Mouse (Mus musculus) intestine, embryonic 15.5 days (tissue): ENCODE measurements around the gene Rfx4. TPM values are rescaled to one million over a fixed set of nuclear protein-coding genes. Genes with fewer than 3 reads are reported as not detected.

Experiments
- ATAC-seq: fragments of 200-750 bp; cut with Nextera tagmentation; 2 replicates; pipeline ENCODE4 v1.8.0; 2017; ENCODE audit warnings: moderate TSS enrichment, moderate library complexity
- H3K27ac ChIP-seq: fragments of 300-500 bp; sonication (generic); 2 replicates; pipeline ENCODE4 v1.5.1; 2015; ENCODE audit warnings: mild to moderate bottlenecking, inconsistent platforms
- H3K27me3 ChIP-seq: fragments of 300-500 bp; sonication (generic); replicated peaks from 2 replicates; pipeline ENCODE4 v1.6.1; 2015; ENCODE audit warnings: inconsistent platforms
- H3K36me3 ChIP-seq: fragments of 300-500 bp; sonication (generic); 2 replicates; pipeline ENCODE4 v1.6.1; 2015; ENCODE audit warnings: inconsistent platforms
- H3K4me1 ChIP-seq: fragments of 300-500 bp; sonication (generic); replicated peaks from 2 replicates; pipeline ENCODE4 v1.6.1; 2015; ENCODE audit warnings: inconsistent platforms
- H3K4me2 ChIP-seq: fragments of 300-500 bp; sonication (generic); replicated peaks from 2 replicates; pipeline ENCODE4 v1.6.1; 2015; ENCODE audit warnings: mild to moderate bottlenecking, inconsistent platforms
- H3K4me3 ChIP-seq: fragments of 300-500 bp; sonication (generic); replicated peaks from 2 replicates; pipeline ENCODE4 v1.5.1; 2015; ENCODE audit warnings: inconsistent platforms
- H3K9ac ChIP-seq: fragments of 300-500 bp; sonication (generic); 2 replicates; pipeline ENCODE4 v1.6.1; 2015; ENCODE audit warnings: inconsistent platforms
- H3K9me3 ChIP-seq: fragments of 300-500 bp; sonication (generic); 2 replicates; pipeline ENCODE4 v1.6.1; 2016; ENCODE audit warnings: inconsistent platforms
- WGBS: fragments of 180-500 bp; shearing (Covaris S2); methylation state at CpG from one replicate; pipeline ENCODE4 v1.1.7; 2015; 5-methylcytosine and 5-hydroxymethylcytosine counted together
- polyA plus RNA-seq: library from polyadenylated mRNA; unstranded; fragments of >200 nt; fragmentation: Nextera tagmentation; extraction: Ambion mirVana; gene quantifications from 2 replicates; pipeline ENCODE4 v1.2.1, GENCODE M21; 2015

Rfx4 gene
- polyA plus RNA-seq, 1 experiment from 2014 or later = not detected

GRCm38 (mm10) chr10:84823621-84824020 is 67.8 kb downstream of the Rfx4 start:
- Histone ChIP-seq H3K27ac (no peak overlapping the region), H3K4me1 (no peaks in the 10 kb centered on the region), H3K4me3 (no peak overlapping the region), H3K36me3 (no peaks in the 10 kb centered on the region), H3K9me3 (no peaks in the 10 kb centered on the region), H3K27me3 (no peaks in the 10 kb centered on the region), H3K4me2 (no peak overlapping the region), H3K9ac (no peak overlapping the region)
- 63% methylated on average over 4 of the region's 4 CpGs for WGBS
- no peak for ATAC-seq

GRCm38 (mm10) chr10:84829009-84829408 is 73.1 kb downstream of the Rfx4 start:
- no peaks in the 10 kb centered on the region for H3K27me3 ChIP-seq
- no peak overlapping the region for H3K4me3 ChIP-seq
- no peaks in the 10 kb centered on the region for H3K9me3 ChIP-seq
- no peaks in the 10 kb centered on the region for H3K36me3 ChIP-seq
- WGBS = 83% methylated on average over 8 of the region's 8 CpGs
- H3K9ac ChIP-seq = no peak overlapping the region
- no peaks in the 10 kb centered on the region for H3K4me1 ChIP-seq
- H3K27ac ChIP-seq = no peak overlapping the region
- H3K4me2 ChIP-seq = no peak overlapping the region
- ATAC-seq = no peak

GRCm38 (mm10) chr10:84835596-84835995 is 79.7 kb downstream of the Rfx4 start:
- Histone ChIP-seq H3K9ac (no peak overlapping the region), H3K36me3 (no peaks in the 10 kb centered on the region), H3K9me3 (no peaks in the 10 kb centered on the region), H3K27ac (no peak overlapping the region), H3K4me1 (no peaks in the 10 kb centered on the region), H3K27me3 (no peaks in the 10 kb centered on the region), H3K4me3 (no peak overlapping the region), H3K4me2 (no peak overlapping the region)
- WGBS = 61% methylated on average over 6 of the region's 6 CpGs
- ATAC-seq = no peak

GRCm38 (mm10) chr10:84836104-84836503 is 80.2 kb downstream of the Rfx4 start:
- peak; percentile 56 for ATAC-seq
- no peaks in the 10 kb centered on the region for H3K4me1 ChIP-seq
- H3K36me3 ChIP-seq = no peaks in the 10 kb centered on the region
- no peak overlapping the region for H3K27ac ChIP-seq
- H3K9me3 ChIP-seq = no peaks in the 10 kb centered on the region
- 17% methylated on average over 4 of the region's 4 CpGs for WGBS
- H3K9ac ChIP-seq = no peak overlapping the region
- no peak overlapping the region for H3K4me2 ChIP-seq
- no peak overlapping the region for H3K4me3 ChIP-seq
- H3K27me3 ChIP-seq = no peaks in the 10 kb centered on the region

GRCm38 (mm10) chr10:84837355-84837754 is 81.5 kb downstream of the Rfx4 start:
- no peak for ATAC-seq
- Histone ChIP-seq H3K4me1 (no peaks in the 10 kb centered on the region), H3K36me3 (no peaks in the 10 kb centered on the region), H3K4me3 (no peak overlapping the region), H3K9ac (no peak overlapping the region), H3K27me3 (no peaks in the 10 kb centered on the region), H3K4me2 (no peak overlapping the region), H3K27ac (no peak overlapping the region), H3K9me3 (no peaks in the 10 kb centered on the region)
- WGBS = 78% methylated on average over 2 of the region's 2 CpGs

- Histone ChIP-seq H3K27me3 (no peaks in the 10 kb centered on the region), H3K4me1 (no peaks in the 10 kb centered on the region), H3K27ac (no peak overlapping the region), H3K9ac (no peak overlapping the region), H3K4me3 (no peak overlapping the region), H3K4me2 (no peak overlapping the region), H3K9me3 (no peaks in the 10 kb centered on the region), H3K36me3 (no peaks in the 10 kb centered on the region)
- WGBS = 63% methylated on average over 7 of the region's 7 CpGs
- ATAC-seq = no peak
Observed at GRCm38 (mm10) chr10:84838850-84839473, 83.1 kb downstream of the Rfx4 start.

GRCm38 (mm10) chr10:84846638-84847037 is 90.8 kb downstream of the Rfx4 start:
- Histone ChIP-seq H3K27ac (no peak overlapping the region), H3K27me3 (no peaks in the 10 kb centered on the region), H3K4me2 (no peak overlapping the region), H3K4me1 (no peaks in the 10 kb centered on the region), H3K9ac (no peak overlapping the region), H3K9me3 (no peaks in the 10 kb centered on the region), H3K4me3 (no peak overlapping the region), H3K36me3 (no peaks in the 10 kb centered on the region)
- no peak for ATAC-seq
- WGBS = 53% methylated on average over 5 of the region's 5 CpGs

GRCm38 (mm10) chr10:84851981-84852979 is 96.4 kb downstream of the Rfx4 start:
- H3K36me3 ChIP-seq = no peaks in the 10 kb centered on the region
- no peaks in the 10 kb centered on the region for H3K9me3 ChIP-seq
- no peak overlapping the region for H3K4me2 ChIP-seq
- 45% methylated on average over 12 of the region's 12 CpGs for WGBS
- H3K9ac ChIP-seq = no peak overlapping the region
- no peak overlapping the region for H3K27ac ChIP-seq
- H3K4me1 ChIP-seq = peaks cover 6% of the 10 kb centered on the region; the same call in 1 of the 2 replicates
- peak; percentile 75; the same call in 1 of the 2 replicates for ATAC-seq
- H3K27me3 ChIP-seq = no peaks in the 10 kb centered on the region
- H3K4me3 ChIP-seq = no peak overlapping the region

GRCm38 (mm10) chr10:84854059-84854458 is 98.2 kb downstream of the Rfx4 start:
- Histone ChIP-seq H3K27ac (no peak overlapping the region), H3K9ac (no peak overlapping the region), H3K4me1 (peaks cover 6% of the 10 kb centered on the region; the same call in 1 of the 2 replicates), H3K4me2 (no peak overlapping the region), H3K27me3 (no peaks in the 10 kb centered on the region), H3K4me3 (no peak overlapping the region), H3K36me3 (no peaks in the 10 kb centered on the region), H3K9me3 (no peaks in the 10 kb centered on the region)
- ATAC-seq = no peak
- WGBS = 91% methylated on average over 8 of the region's 8 CpGs

GRCm38 (mm10) chr10:84855466-84855865 is 99.6 kb downstream of the Rfx4 start:
- Histone ChIP-seq H3K36me3 (no peaks in the 10 kb centered on the region), H3K9me3 (no peaks in the 10 kb centered on the region), H3K27ac (no peak overlapping the region), H3K4me3 (no peak overlapping the region), H3K27me3 (no peaks in the 10 kb centered on the region), H3K4me1 (peaks cover 6% of the 10 kb centered on the region; the same call in 1 of the 2 replicates), H3K9ac (no peak overlapping the region), H3K4me2 (no peak overlapping the region)
- no peak for ATAC-seq
- WGBS = 73% methylated on average over 11 of the region's 11 CpGs

- no peak overlapping the region for H3K9ac ChIP-seq
- no peak overlapping the region for H3K4me2 ChIP-seq
- WGBS = 56% methylated on average over 8 of the region's 8 CpGs
- H3K9me3 ChIP-seq = no peaks in the 10 kb centered on the region
- no peaks in the 10 kb centered on the region for H3K4me1 ChIP-seq
- ATAC-seq = no peak
- no peaks in the 10 kb centered on the region for H3K27me3 ChIP-seq
- no peak overlapping the region for H3K4me3 ChIP-seq
- H3K36me3 ChIP-seq = no peaks in the 10 kb centered on the region
- no peak overlapping the region for H3K27ac ChIP-seq
Observed at GRCm38 (mm10) chr10:84858371-84858770, 102.5 kb downstream of the Rfx4 start.

- Histone ChIP-seq H3K27me3 (no peaks in the 10 kb centered on the region), H3K4me2 (no peak overlapping the region)
- WGBS = 36% methylated on average over 14 of the region's 14 CpGs
Observed at GRCm38 (mm10) chr10:84858806-84859496, 103.1 kb downstream of the Rfx4 start.

More at GRCm38 (mm10) chr10:84858806-84859496, 103.1 kb downstream of the Rfx4 start:
- H3K4me3 ChIP-seq = no peak overlapping the region
- H3K27ac ChIP-seq = no peak overlapping the region
- no peak for ATAC-seq
- no peaks in the 10 kb centered on the region for H3K4me1 ChIP-seq
- H3K9ac ChIP-seq = no peak overlapping the region
- no peaks in the 10 kb centered on the region for H3K36me3 ChIP-seq
- H3K9me3 ChIP-seq = no peaks in the 10 kb centered on the region
